Mouse (Mus musculus) heart, embryonic 12.5 days (tissue): Measurements from ENCODE around the gene Ttc21b. TPM values are rescaled to one million over a fixed set of nuclear protein-coding genes. Genes with fewer than 3 reads are reported as not detected.
"Not testable (repeated sequence)": the region's sequence is repeated elsewhere in the genome, so short reads cannot be mapped to it uniquely, and the experiment has no call there.

Experiments used
- ATAC-seq: fragments of 200-750 bp; cut with Nextera tagmentation; 2 replicates; pipeline ENCODE4 v1.8.0; 2017; ENCODE audit warnings: moderate TSS enrichment, moderate library complexity; ENCODE audit not compliant: insufficient number of reproducible peaks, low FRiP score
- H3K27ac ChIP-seq: fragments of 300-500 bp; sonication (generic); 2 replicates; pipeline ENCODE4 v1.5.1; 2016; ENCODE audit warnings: mild to moderate bottlenecking, moderate library complexity; ENCODE audit not compliant: poor library complexity, severe bottlenecking
- H3K27me3 ChIP-seq: fragments of 300-500 bp; sonication (generic); replicated peaks from 2 replicates; pipeline ENCODE4 v1.6.1; 2016; ENCODE audit warnings: mild to moderate bottlenecking, moderate library complexity
- H3K36me3 ChIP-seq: fragments of 300-500 bp; sonication (generic); 2 replicates; pipeline ENCODE4 v1.6.1; 2016; ENCODE audit warnings: mild to moderate bottlenecking, moderate library complexity
- H3K4me1 ChIP-seq: fragments of 300-500 bp; sonication (generic); replicated peaks from 2 replicates; pipeline ENCODE4 v1.6.1; 2016; ENCODE audit warnings: mild to moderate bottlenecking
- H3K4me2 ChIP-seq: fragments of 300-500 bp; sonication (generic); 2 replicates; pipeline ENCODE4 v1.6.1; 2016; ENCODE audit warnings: mild to moderate bottlenecking, moderate library complexity
- H3K4me3 ChIP-seq: fragments of 300-500 bp; sonication (generic); 2 replicates; pipeline ENCODE4 v1.5.1; 2016; ENCODE audit warnings: mild to moderate bottlenecking
- H3K9ac ChIP-seq: fragments of 300-500 bp; sonication (generic); 2 replicates; pipeline ENCODE4 v1.6.1; 2016; ENCODE audit warnings: mild to moderate bottlenecking, moderate library complexity
- H3K9me3 ChIP-seq: fragments of 300-500 bp; sonication (generic); replicated peaks from 2 replicates; pipeline ENCODE4 v1.6.1; 2016; ENCODE audit warnings: mild to moderate bottlenecking, moderate library complexity
- WGBS: fragments of 180-500 bp; shearing (Covaris S2); methylation state at CpG from one replicate; pipeline ENCODE4 v1.1.7; 2016; 5-methylcytosine and 5-hydroxymethylcytosine counted together
- polyA plus RNA-seq: library from polyadenylated mRNA; unstranded; fragments of >200 nt; fragmentation: Nextera tagmentation; extraction: Ambion mirVana; gene quantifications from 2 replicates; pipeline ENCODE4 v1.2.1, GENCODE M21; 2016

Ttc21b gene
- polyA plus RNA-seq, 1 experiment from 2014 or later: 7.3 TPM

DNA sequence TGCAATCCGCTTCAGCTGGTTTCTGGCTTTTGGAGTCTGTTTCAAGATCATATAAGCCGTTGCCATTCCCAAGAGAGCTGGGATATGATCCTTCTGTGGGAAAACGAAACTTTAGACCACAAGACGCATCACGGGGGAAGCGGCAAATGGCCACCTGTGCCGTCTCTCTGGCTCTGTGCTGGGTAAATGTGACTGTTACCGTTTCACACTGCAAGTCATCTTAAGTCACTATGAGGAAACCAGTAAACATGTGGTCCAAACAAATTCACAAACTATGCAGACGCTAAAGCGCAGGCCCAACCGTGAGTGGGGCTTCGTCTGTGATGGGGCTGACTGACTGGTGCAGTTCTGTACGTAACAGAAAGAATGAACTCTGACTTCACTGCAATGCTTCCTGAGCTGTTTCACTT lies 64.7 kb downstream of the Ttc21b start:
- H3K27me3 ChIP-seq: no peaks in the 10 kb centered on the region
- H3K4me3 ChIP-seq: no peak overlapping the region
- H3K4me2 ChIP-seq: no peak overlapping the region
- no peaks in the 10 kb centered on the region for H3K4me1 ChIP-seq
- no peak for ATAC-seq
- peaks cover 5% of the 10 kb centered on the region for H3K36me3 ChIP-seq
- 86% methylated on average over 13 of the region's 13 CpGs for WGBS
- no peaks in the 10 kb centered on the region for H3K9me3 ChIP-seq
- no peak overlapping the region for H3K9ac ChIP-seq
- no peak overlapping the region for H3K27ac ChIP-seq

GRCm38 (mm10) chr2:66190157-66190556 lies 66.3 kb downstream of the Ttc21b start:
- Histone ChIP-seq H3K9me3 (no peaks in the 10 kb centered on the region), H3K36me3 (peaks cover 5% of the 10 kb centered on the region), H3K9ac (no peak overlapping the region), H3K4me2 (no peak overlapping the region), H3K27ac (no peak overlapping the region), H3K4me3 (no peak overlapping the region), H3K27me3 (no peaks in the 10 kb centered on the region), H3K4me1 (no peaks in the 10 kb centered on the region)
- ATAC-seq: no peak
- WGBS: 94% methylated on average over 5 of the region's 5 CpGs

DNA sequence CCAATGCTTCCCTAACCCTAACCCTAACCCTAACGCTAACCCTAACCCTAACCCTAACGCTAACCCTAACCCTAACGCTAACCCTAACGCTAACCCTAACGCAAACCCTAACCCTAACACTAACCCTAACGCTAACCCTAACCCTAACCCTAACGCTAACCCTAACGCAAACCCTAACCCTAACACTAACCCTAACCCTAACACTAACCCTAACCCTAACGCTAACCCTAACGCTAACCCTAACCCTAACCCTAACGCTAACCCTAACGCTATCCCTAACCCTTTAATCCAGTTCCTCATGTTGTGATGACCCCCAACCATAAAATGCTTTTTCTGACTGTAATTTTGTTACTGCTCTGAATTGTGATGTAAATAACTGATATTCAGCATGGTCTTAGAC lies 67.2 kb downstream of the Ttc21b start:
- not testable (repeated sequence) for H3K9ac ChIP-seq, H3K36me3 ChIP-seq, H3K4me3 ChIP-seq, H3K27me3 ChIP-seq, ATAC-seq, H3K27ac ChIP-seq, H3K9me3 ChIP-seq, H3K4me2 ChIP-seq, H3K4me1 ChIP-seq
- WGBS: 93% methylated on average over 12 of the region's 12 CpGs

GRCm38 (mm10) chr2:66187520-66187919 lies 68.9 kb downstream of the Ttc21b start:
- no peak overlapping the region for H3K27ac ChIP-seq
- H3K4me2 ChIP-seq: no peak overlapping the region
- no peaks in the 10 kb centered on the region for H3K4me1 ChIP-seq
- H3K4me3 ChIP-seq: no peak overlapping the region
- no peaks in the 10 kb centered on the region for H3K27me3 ChIP-seq
- ATAC-seq: no peak
- 72% methylated on average over 6 of the region's 6 CpGs for WGBS
- H3K36me3 ChIP-seq: peaks cover 5% of the 10 kb centered on the region
- H3K9ac ChIP-seq: no peak overlapping the region
- no peaks in the 10 kb centered on the region for H3K9me3 ChIP-seq

DNA sequence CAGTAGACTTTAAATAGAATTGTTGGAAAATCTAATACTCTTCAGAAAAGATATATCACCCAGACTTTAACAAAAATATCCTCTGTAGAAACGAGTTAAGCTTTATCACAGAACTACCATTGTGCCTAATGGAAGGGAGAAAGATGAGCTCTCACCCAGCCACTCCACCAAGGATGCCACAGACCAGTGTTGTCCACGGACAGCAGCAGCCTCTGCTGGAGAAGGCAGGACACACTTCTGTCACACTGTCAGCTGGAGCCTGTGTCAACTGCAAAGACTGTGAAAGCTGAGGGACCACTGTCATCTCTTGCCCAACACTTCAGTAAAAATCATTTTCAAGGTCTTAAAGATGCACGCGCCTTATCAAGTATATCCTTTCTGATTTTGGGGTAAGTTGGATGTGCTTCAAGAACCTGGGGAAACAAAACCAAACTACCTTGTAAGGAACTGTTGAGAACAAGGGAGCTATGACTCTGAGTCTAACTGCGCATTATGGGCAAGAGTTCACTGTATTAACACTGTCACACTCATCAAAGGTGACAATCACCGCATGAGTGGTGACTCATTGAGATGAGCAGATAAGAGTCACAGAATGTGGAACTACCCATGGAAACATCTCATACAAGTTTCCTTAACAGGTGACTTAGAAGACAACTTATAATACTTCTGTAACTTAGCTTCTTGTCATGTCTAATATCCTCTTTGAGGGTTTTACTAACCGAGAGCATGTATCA lies 71.8 kb downstream of the Ttc21b start:
- Histone ChIP-seq H3K27me3 (no peaks in the 10 kb centered on the region), H3K4me1 (no peaks in the 10 kb centered on the region; the same call in 1 of the 2 replicates), H3K4me3 (no peak overlapping the region), H3K36me3 (peaks cover 5% of the 10 kb centered on the region), H3K9me3 (no peaks in the 10 kb centered on the region), H3K9ac (no peak overlapping the region), H3K4me2 (no peak overlapping the region), H3K27ac (no peak overlapping the region)
- ATAC-seq: no peak
- 70% methylated on average over 7 of the region's 7 CpGs for WGBS

DNA sequence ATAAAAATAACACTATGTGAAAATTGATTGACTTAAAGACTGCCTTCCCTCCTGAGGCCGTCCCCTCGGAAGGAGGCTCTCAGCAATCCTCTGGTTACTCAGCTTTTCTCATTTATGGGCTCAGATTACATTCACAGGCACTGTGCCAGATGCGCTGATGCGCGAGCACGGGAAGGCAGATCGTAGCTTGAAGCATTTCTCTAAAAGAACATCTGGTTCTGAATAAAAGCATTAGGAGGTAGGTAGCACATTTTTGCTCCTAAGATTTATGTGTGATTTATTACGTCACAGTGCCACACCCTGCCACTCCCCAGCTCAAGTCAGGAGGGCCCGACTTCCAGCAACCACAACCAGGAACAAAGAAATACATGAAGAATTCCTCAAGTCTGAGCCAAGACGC lies 76.1 kb downstream of the Ttc21b start:
- Histone ChIP-seq H3K4me2 (no peak overlapping the region), H3K9ac (no peak overlapping the region), H3K9me3 (no peaks in the 10 kb centered on the region), H3K36me3 (no peaks in the 10 kb centered on the region), H3K27me3 (no peaks in the 10 kb centered on the region), H3K4me1 (no peaks in the 10 kb centered on the region; the same call in 1 of the 2 replicates), H3K27ac (no peak overlapping the region), H3K4me3 (no peak overlapping the region)
- ATAC-seq: no peak
- 58% methylated on average over 10 of the region's 10 CpGs for WGBS

DNA sequence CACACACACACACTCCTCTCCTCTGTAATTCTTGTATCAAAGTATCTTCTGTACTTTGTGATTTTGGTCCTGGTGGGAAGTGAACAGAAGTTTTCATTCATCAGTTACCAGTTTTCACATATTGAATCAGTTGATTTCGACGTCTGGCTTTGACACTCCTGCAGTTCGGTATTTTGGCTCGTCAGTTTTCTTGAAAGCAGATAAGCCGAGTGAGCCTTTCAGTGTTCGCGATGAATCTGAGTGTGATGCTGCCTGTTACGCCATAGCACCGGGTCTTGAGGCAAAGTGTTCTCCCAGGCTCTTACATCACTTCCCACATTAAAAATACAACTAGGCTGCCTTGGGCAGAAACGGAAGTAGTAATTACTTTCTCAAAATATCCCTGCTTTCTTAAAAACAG lies 76.6 kb downstream of the Ttc21b start:
- no peak for ATAC-seq
- H3K4me2 ChIP-seq: peak overlapping the region; percentile 40
- H3K4me3 ChIP-seq: no peak overlapping the region
- no peaks in the 10 kb centered on the region; the same call in 1 of the 2 replicates for H3K4me1 ChIP-seq
- no peak overlapping the region for H3K9ac ChIP-seq
- H3K27ac ChIP-seq: no peak overlapping the region
- WGBS: 43% methylated on average over 10 of the region's 10 CpGs
- no peaks in the 10 kb centered on the region for H3K27me3 ChIP-seq
- no peaks in the 10 kb centered on the region for H3K9me3 ChIP-seq
- no peaks in the 10 kb centered on the region for H3K36me3 ChIP-seq

- H3K27me3 ChIP-seq: no peaks in the 10 kb centered on the region
- no peaks in the 10 kb centered on the region for H3K9me3 ChIP-seq
- ATAC-seq: no peak
- H3K9ac ChIP-seq: no peak overlapping the region
- H3K27ac ChIP-seq: no peak overlapping the region
- H3K4me1 ChIP-seq: no peaks in the 10 kb centered on the region; the same call in 1 of the 2 replicates
- H3K36me3 ChIP-seq: no peaks in the 10 kb centered on the region
- WGBS: 88% methylated on average over 5 of the region's 5 CpGs
- no peak overlapping the region for H3K4me2 ChIP-seq
- H3K4me3 ChIP-seq: no peak overlapping the region
These were observed 77.6 kb downstream of the Ttc21b start for GRCm38 (mm10) chr2:66178848-66179215.

GRCm38 (mm10) chr2:66177886-66178847 lies 78.2 kb downstream of the Ttc21b start:
- Histone ChIP-seq H3K4me2 (no peak overlapping the region), H3K27ac (no peak overlapping the region), H3K9ac (no peak overlapping the region), H3K36me3 (no peaks in the 10 kb centered on the region), H3K4me1 (no peaks in the 10 kb centered on the region; the same call in 1 of the 2 replicates), H3K4me3 (no peak overlapping the region), H3K9me3 (no peaks in the 10 kb centered on the region), H3K27me3 (no peaks in the 10 kb centered on the region)
- no peak for ATAC-seq
- 72% methylated on average over 9 of the region's 9 CpGs for WGBS

- H3K27me3 ChIP-seq: no peaks in the 10 kb centered on the region
- no peaks in the 10 kb centered on the region for H3K9me3 ChIP-seq
- H3K4me3 ChIP-seq: no peak overlapping the region
- WGBS: 75% methylated on average over 7 of the region's 7 CpGs
- H3K9ac ChIP-seq: no peak overlapping the region
- no peaks in the 10 kb centered on the region; the same call in 1 of the 2 replicates for H3K4me1 ChIP-seq
- no peaks in the 10 kb centered on the region for H3K36me3 ChIP-seq
- ATAC-seq: no peak
- H3K4me2 ChIP-seq: no peak overlapping the region
- H3K27ac ChIP-seq: no peak overlapping the region
These were observed 79.4 kb downstream of the Ttc21b start for GRCm38 (mm10) chr2:66177017-66177416.

DNA sequence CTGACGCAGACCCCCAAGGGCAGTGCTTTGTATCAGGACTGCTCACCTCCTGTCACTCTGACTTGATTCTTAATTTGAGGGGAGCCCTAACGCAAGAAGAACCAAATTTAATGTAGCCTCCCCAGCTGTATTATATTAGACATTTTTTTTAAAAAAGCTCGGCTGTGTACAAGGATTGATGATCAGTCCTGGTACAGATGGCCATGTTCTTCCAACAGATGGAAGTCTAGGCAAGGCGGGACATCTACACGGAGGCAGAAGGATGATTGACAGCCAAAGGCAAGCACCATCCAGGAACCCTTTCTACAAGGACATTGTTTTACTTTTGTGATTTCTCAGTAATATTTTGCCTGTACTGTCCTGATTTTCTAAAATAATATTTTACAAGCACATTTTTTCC lies 83.3 kb downstream of the Ttc21b start:
- ATAC-seq: no peak
- H3K4me1 ChIP-seq: 0 out of 2 replicates have a peak, but pooled peaks cover 2% of the 10 kb centered on the region
- 79% methylated on average over 5 of the region's 5 CpGs for WGBS

More for the DNA sequence above, 83.3 kb downstream of the Ttc21b start:
- H3K4me3 ChIP-seq: no peak overlapping the region
- no peak overlapping the region for H3K27ac ChIP-seq
- no peak overlapping the region for H3K9ac ChIP-seq
- H3K27me3 ChIP-seq: no peaks in the 10 kb centered on the region
- no peak overlapping the region for H3K4me2 ChIP-seq
- H3K36me3 ChIP-seq: no peaks in the 10 kb centered on the region
- no peaks in the 10 kb centered on the region for H3K9me3 ChIP-seq
